Mouse (Mus musculus): ENCODE data around the gene Gm20834. TPM values are rescaled to one million over a fixed set of nuclear protein-coding genes. Genes with fewer than 3 reads are reported as not detected.
"Not testable (repeated sequence)": the region's sequence is repeated elsewhere in the genome, so short reads cannot be mapped to it uniquely, and the experiment has no call there.

Gm20834 gene
- not detected in 2 replicates for polyA plus RNA-seq (2015; fragmentation: Nextera tagmentation; extraction: Ambion mirVana)

DNA sequence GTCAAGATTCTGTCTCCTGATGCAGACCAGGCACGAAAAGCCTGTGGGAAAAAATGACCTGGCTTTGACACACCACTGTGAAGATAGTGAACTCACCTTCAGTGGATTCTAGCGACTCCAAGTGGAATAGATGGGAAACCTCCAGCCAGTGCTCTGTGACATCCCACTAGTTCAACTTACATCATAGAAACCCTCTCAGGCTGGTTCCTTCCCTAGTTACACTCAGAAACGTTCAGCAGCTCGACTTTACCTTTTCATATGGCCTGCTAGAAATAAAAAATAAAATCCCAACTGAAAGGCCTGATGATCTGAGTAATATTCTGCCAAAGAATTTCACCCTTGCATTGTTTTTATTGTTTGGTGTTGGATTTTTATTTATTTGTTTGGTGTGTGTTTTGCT lies at the start of gene Gm20834:
Gm20834 (minus strand) TSS at position 101 of the 400 bp plus-strand sequence.
- ATAC-seq; H3K9me3 ChIP-seq (replicated peaks); H3K4me2 ChIP-seq; H3K27me3 ChIP-seq; H3K36me3 ChIP-seq (ENCODE audit: poor library complexity, severe bottlenecking); H3K4me1 ChIP-seq; H3K4me3 ChIP-seq; H3K27ac ChIP-seq; H3K9ac ChIP-seq: not testable (repeated sequence)
- WGBS = 44% methylated on average over 2 of the region's 4 CpGs

Other genes starting within 250 kb of the Gm20834 start
- gene Gm21310, start 177.4 kb downstream of the Gm20834 start, polyA plus RNA-seq (2015; fragmentation: Nextera tagmentation; extraction: Ambion mirVana) = not detected in 2 replicates
- not detected in 2 replicates for gene Gm28510, start 88.1 kb upstream of the Gm20834 start, polyA plus RNA-seq (2015; fragmentation: Nextera tagmentation; extraction: Ambion mirVana)
- gene Gm20737, start 211.5 kb upstream of the Gm20834 start, polyA plus RNA-seq (2015; fragmentation: Nextera tagmentation; extraction: Ambion mirVana) = not detected in 2 replicates
- not detected in 2 replicates for gene Gm21775, start 228.9 kb upstream of the Gm20834 start, polyA plus RNA-seq (2015; fragmentation: Nextera tagmentation; extraction: Ambion mirVana)

Measured in forebrain, embryonic 13.5 days (tissue).